Mouse (Mus musculus) erythroblast, embryonic 14.5 days (primary cell): ENCODE results near the gene Nans.

Experiments used
- GATA1 ChIP-seq: IDR thresholded peaks from 2 replicates; pipeline ENCODE4 v1.6.1; 2012; ENCODE audit warnings: low read length, inconsistent platforms, mixed read lengths
- TAL1 ChIP-seq: IDR thresholded peaks from 3 replicates; pipeline ENCODE4 v1.6.1; 2012; ENCODE audit warnings: low read length, inconsistent platforms, mixed read lengths

- TF ChIP-seq TAL1: no peak
- no peak for TF ChIP-seq GATA1
These were observed 39.0 kb upstream of the Nans start for GRCm38 (mm10) chr4:46450020-46450518.
